In genomic region chr11:32718371-32718770, GRCm38 (mm10) we compare ENCODE assay signal across 11 mouse cellular contexts.
A peak's percentile ranks its signal among the peaks of the same experiment; 100 is the strongest.
DNase-seq lines count a peak whose midpoint lies in the region; ATAC-seq and TF ChIP-seq lines count a peak whose summit lies in the region.
"Had no signal": no experiment of that assay in that cellular context is flagged by ENCODE, and none has a peak within 500 bp of the region (broad histone marks: within the 10 kb centered on the region; RNA-seq: fewer than 3 reads in every experiment).

No protein-coding gene starts in this region.

- no peaks in the 10 kb centered on the region for H3K9me3 ChIP-seq in hindbrain, embryonic 14.5 days (ENCODE audit: control insufficient read depth, low read length)
- H3K9me3 ChIP-seq in hindbrain, embryonic 13.5 days = no peaks in the 10 kb centered on the region
- no peaks in the 10 kb centered on the region for H3K9me3 ChIP-seq in ES-E14 (ENCODE audit: control insufficient read depth, insufficient read depth, low read depth, low read length)
- H3K9me3 ChIP-seq: embryonic facial prominence, embryonic 13.5 days; heart, embryonic 15.5 days had no signal

- H3K4me3 ChIP-seq in hindbrain, embryonic 14.5 days (replicated peaks; ENCODE audit: low read length) = no peak overlapping the region
- H3K4me3 ChIP-seq in hindbrain, embryonic 13.5 days = no peak overlapping the region
- H3K4me3 ChIP-seq in ES-E14 (ENCODE audit: insufficient read depth in 1 of 2, low read depth in 1 of 2, low read length in 2 of 2, poor library complexity in 1 of 2, severe bottlenecking in 1 of 2) = no peak overlapping the region
- H3K4me3 ChIP-seq: embryonic facial prominence, embryonic 13.5 days; heart, embryonic 15.5 days had no signal

- in situ Hi-C loops in ES-E14 (cut with MboI; ENCODE audit: low sequenced_read_pairs in 2 of 2, unreplicated experiment in 2 of 2) = no loop called here

- H3K27me3 ChIP-seq in hindbrain, embryonic 14.5 days (ENCODE audit: control insufficient read depth, insufficient read depth, low read length) = no peaks in the 10 kb centered on the region
- no peaks in the 10 kb centered on the region for H3K27me3 ChIP-seq in hindbrain, embryonic 13.5 days
- H3K27me3 ChIP-seq: embryonic facial prominence, embryonic 13.5 days; heart, embryonic 15.5 days had no signal

- 0 out of 2 replicates have a peak overlapping the region, but pooled peaks have one; percentile 20 for H3K27ac ChIP-seq in hindbrain, embryonic 14.5 days
- H3K27ac ChIP-seq in hindbrain, embryonic 13.5 days = no peak overlapping the region
- H3K27ac ChIP-seq in ES-E14 (ENCODE audit: insufficient read depth, low read depth, low read length, poor library complexity, severe bottlenecking) = no peak overlapping the region
- H3K27ac ChIP-seq: embryonic facial prominence, embryonic 13.5 days; heart, embryonic 15.5 days had no signal

- DNase-seq in hindbrain, embryonic 14.5 days (ENCODE audit: low spot score) = no peak
- peak; percentile 36 for DNase-seq in ES-E14 (ENCODE audit: low read depth, low spot score)
- peak; percentile 59 for DNase-seq in brain, adult 2 months (ENCODE audit: low read depth, low spot score)
- DNase-seq in kidney, postnatal 4 days = peak; percentile 57 to 69
- DNase-seq in right cerebral cortex, postnatal 14 days = no peak
- no peak for DNase-seq in urinary bladder, postnatal 25 days (ENCODE audit: low spot score)

- peaks cover 9% of the 10 kb centered on the region; the same call in 1 of the 2 replicates for H3K36me3 ChIP-seq in hindbrain, embryonic 14.5 days (replicated peaks; ENCODE audit: control insufficient read depth, insufficient read depth)
- H3K36me3 ChIP-seq in hindbrain, embryonic 13.5 days = no peaks in the 10 kb centered on the region
- H3K36me3 ChIP-seq in ES-E14 (ENCODE audit: control insufficient read depth, insufficient read depth, low read length, poor library complexity, severe bottlenecking) = no peaks in the 10 kb centered on the region

- no peak for ATAC-seq in hindbrain, embryonic 14.5 days (ENCODE audit: low FRiP score)
- ATAC-seq in hindbrain, embryonic 13.5 days (ENCODE audit: low FRiP score) = no peak
- ATAC-seq in granulocyte monocyte progenitor cell, adult 5-6 weeks (replicated peaks; ENCODE audit: poor library complexity, severe bottlenecking) = no peak
- ATAC-seq: activated CD4-positive, CD25-positive, alpha-beta regulatory T cell, adult 4 months had no signal

- 56% methylated on average over 2 of the region's 2 CpGs for WGBS in hindbrain, embryonic 14.5 days
- 65% methylated on average over 2 of the region's 2 CpGs for WGBS in hindbrain, embryonic 13.5 days

- peaks cover 3% of the 10 kb centered on the region; the same call in 1 of the 2 replicates for H3K4me1 ChIP-seq in hindbrain, embryonic 14.5 days (replicated peaks; ENCODE audit: control insufficient read depth, insufficient read depth, low read length)
- H3K4me1 ChIP-seq in hindbrain, embryonic 13.5 days (replicated peaks) = peaks cover 24% of the 10 kb centered on the region
- peaks cover 0 to 3% of the 10 kb centered on the region in 2 experiments; a peak in 1 of 4 replicates for H3K4me1 ChIP-seq in ES-E14 (ENCODE audit: control insufficient read depth in 2 of 2, insufficient read depth in 2 of 2, low read length in 2 of 2, poor library complexity in 1 of 2)

- H3K4me2 ChIP-seq in hindbrain, embryonic 14.5 days (replicated peaks) = no peak overlapping the region
- H3K4me2 ChIP-seq in hindbrain, embryonic 13.5 days = no peak overlapping the region
- H3K4me2 ChIP-seq: embryonic facial prominence, embryonic 13.5 days; heart, embryonic 15.5 days had no signal

- H3K9ac ChIP-seq in hindbrain, embryonic 14.5 days = no peak overlapping the region
- no peak overlapping the region for H3K9ac ChIP-seq in hindbrain, embryonic 13.5 days
- H3K9ac ChIP-seq in ES-E14 (ENCODE audit: insufficient read depth, low read depth, low read length, poor library complexity, severe bottlenecking) = no peak overlapping the region
- H3K9ac ChIP-seq: embryonic facial prominence, embryonic 13.5 days; heart, embryonic 15.5 days had no signal

TF ChIP-seq in ES-E14, 5 proteins besides CTCF, POLR2A, EP300 and RAD21:
- TF ChIP-seq ZC3H11A (IDR thresholded peaks at IDR 0.05; ENCODE audit: borderline replicate concordance, low read depth, low read length) = no peak
- TF ChIP-seq ZNF384 (IDR thresholded peaks at IDR 0.05; ENCODE audit: low read depth, low read length) = no peak
- no peak for TF ChIP-seq CHD2 (IDR thresholded peaks at IDR 0.05; ENCODE audit: low read depth, low read length)
- no peak for TF ChIP-seq HCFC1 (IDR thresholded peaks at IDR 0.05; ENCODE audit: borderline replicate concordance, insufficient read depth, low read length)
- no peak for TF ChIP-seq MAFK (IDR thresholded peaks at IDR 0.05; ENCODE audit: insufficient read depth, low read depth, low read length)

Comparison
In these comparisons a context has a peak if more than half of its experiments do, and no peak if none do; other contexts are left out.
1. DNase-seq: peak in ES-E14 (single experiment), brain, adult 2 months (single experiment) and kidney, postnatal 4 days (2 of 2); none in hindbrain, embryonic 14.5 days (single experiment), right cerebral cortex, postnatal 14 days (single experiment) and urinary bladder, postnatal 25 days (single experiment).